Mouse (Mus musculus) cerebellum, adult 2 months (tissue): ENCODE results near the gene Jagn1.

Source experiments
- CTCF ChIP-seq: fragments of 200-500 bp; IDR thresholded peaks from 2 replicates; pipeline ENCODE4 v1.5.1; 2011; ENCODE audit warnings: low read depth, mild to moderate bottlenecking, control low read depth, low read length, moderate library complexity, borderline replicate concordance; ENCODE audit not compliant: insufficient read depth
- POLR2A ChIP-seq: fragments of 200-500 bp; IDR thresholded peaks from 2 replicates; pipeline ENCODE4 v1.6.1; 2011; ENCODE audit warnings: low read length, control low read depth, borderline replicate concordance; ENCODE audit not compliant: insufficient read depth

GRCm38 (mm10) chr6:113427397-113427796, 15.0 kb upstream of the Jagn1 start:
- TF ChIP-seq CTCF (peak; percentile 52; the same call in 1 of the 2 replicates), POLR2A (no peak)
